Mouse (Mus musculus) 3134 (cell line): Measurements from ENCODE around the gene Rnf26.

ENCODE experiments used
- DNase-seq: peaks from one replicate; pipeline ENCODE4 v3.0.0-alpha.2; 2011; ENCODE audit warnings: low spot score; ENCODE audit not compliant: insufficient read length; ENCODE audit errors: extremely low read depth

The Rnf26 gene

GRCm38 (mm10) chr9:44094737-44095136 is 18.6 kb downstream of the Rnf26 start:
- DNase-seq, result no peak

GRCm38 (mm10) chr9:44093612-44094503 is 19.5 kb downstream of the Rnf26 start:
- DNase-seq, result no peak

- DNase-seq, result no peak
Observed at GRCm38 (mm10) chr9:44088877-44089608, 24.3 kb downstream of the Rnf26 start.

GRCm38 (mm10) chr9:44087761-44088455 is 25.4 kb downstream of the Rnf26 start:
- peak; percentile 54 for DNase-seq

GRCm38 (mm10) chr9:44086960-44087359 is 26.4 kb downstream of the Rnf26 start:
- no peak for DNase-seq

- no peak for DNase-seq
Observed at GRCm38 (mm10) chr9:44085741-44086665, 27.3 kb downstream of the Rnf26 start.

- DNase-seq, result no peak
Observed at GRCm38 (mm10) chr9:44085276-44085675, 28.0 kb downstream of the Rnf26 start.

GRCm38 (mm10) chr9:44084659-44085229 is 28.6 kb downstream of the Rnf26 start:
- DNase-seq, result peak; percentile 58

GRCm38 (mm10) chr9:44084236-44084635 is 29.1 kb downstream of the Rnf26 start:
- no peak for DNase-seq

- no peak for DNase-seq
Observed at GRCm38 (mm10) chr9:44083392-44084121, 29.8 kb downstream of the Rnf26 start.

- no peak for DNase-seq
Observed at GRCm38 (mm10) chr9:44082266-44082665, 31.1 kb downstream of the Rnf26 start.

- no peak for DNase-seq
Observed at GRCm38 (mm10) chr9:44081581-44081980, 31.7 kb downstream of the Rnf26 start.

GRCm38 (mm10) chr9:44080953-44081352 is 32.4 kb downstream of the Rnf26 start:
- no peak for DNase-seq

GRCm38 (mm10) chr9:44079997-44080780 is 33.1 kb downstream of the Rnf26 start:
- no peak for DNase-seq

GRCm38 (mm10) chr9:44078955-44079756 is 34.2 kb downstream of the Rnf26 start:
- peak; percentile 98 for DNase-seq

- DNase-seq, result no peak
Observed at GRCm38 (mm10) chr9:44078136-44078797, 35.0 kb downstream of the Rnf26 start.
